ENCODE assay signal across 21 mouse cellular contexts in the genomic region with DNA sequence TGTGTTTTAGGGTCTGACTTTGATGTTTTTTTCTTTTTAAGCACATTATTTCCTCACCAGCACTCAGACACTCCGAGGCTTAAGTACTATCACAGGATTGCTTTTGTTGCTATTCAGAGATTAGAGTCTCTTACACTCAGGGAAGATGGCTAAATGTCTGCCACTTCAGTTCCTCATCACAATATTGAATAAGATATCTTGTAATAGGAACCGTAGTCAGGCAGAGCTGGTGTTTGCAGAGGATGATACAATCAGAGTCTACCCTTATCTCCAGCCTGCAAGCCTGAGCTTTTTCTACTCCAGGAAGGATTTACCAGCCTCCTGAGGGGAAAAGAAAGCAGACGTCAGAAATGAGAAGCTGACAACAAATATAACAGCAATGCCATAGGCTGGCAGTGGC.
"Had no signal": no experiment of that assay in that cellular context is flagged by ENCODE, and none has a peak within 500 bp of the region (broad histone marks: within the 10 kb centered on the region; RNA-seq: fewer than 3 reads in every experiment).

No protein-coding gene starts in this region.

- H3K9me3 ChIP-seq: kidney, embryonic 15.5 days; limb, embryonic 12.5 days; limb, embryonic 15.5 days; stomach, embryonic 15.5 days had no signal

- H3K27me3 ChIP-seq: kidney, embryonic 15.5 days; limb, embryonic 12.5 days; limb, embryonic 15.5 days; stomach, embryonic 15.5 days had no signal

- H3K4me1 ChIP-seq: kidney, embryonic 15.5 days; limb, embryonic 12.5 days; limb, embryonic 15.5 days; stomach, embryonic 15.5 days had no signal

- H3K27ac ChIP-seq: kidney, embryonic 15.5 days; left cerebral cortex, adult 2 months; limb, embryonic 12.5 days; limb, embryonic 15.5 days; liver, embryonic 14.5 days; macrophage; stomach, embryonic 15.5 days had no signal

- H3K4me2 ChIP-seq: kidney, embryonic 15.5 days; limb, embryonic 12.5 days; limb, embryonic 15.5 days; liver, embryonic 11.5 days; lung, embryonic 14.5 days; stomach, embryonic 15.5 days had no signal

- ATAC-seq: intestine, postnatal 0 days; liver, postnatal 0 days; lung, postnatal 0 days had no signal

- DNase-seq: kidney, adult 8-10 months; kidney, postnatal 10 days; kidney, postnatal 36 days; layer of hippocampus, postnatal 36 days; left cerebral cortex, postnatal 4 days; liver, postnatal 0 days; lung, embryonic 14.5 days; right cerebral cortex, adult 18-20 months; right cerebral cortex, postnatal 14 days; right cerebral cortex, postnatal 4 days; thymus, postnatal 25 days had no signal

- H3K36me3 ChIP-seq: kidney, embryonic 15.5 days; limb, embryonic 12.5 days; limb, embryonic 15.5 days; stomach, embryonic 15.5 days had no signal

- H3K4me3 ChIP-seq: kidney, embryonic 15.5 days; left cerebral cortex, adult 2 months; limb, embryonic 12.5 days; limb, embryonic 15.5 days; stomach, embryonic 15.5 days had no signal

- H3K9ac ChIP-seq: kidney, embryonic 15.5 days; limb, embryonic 12.5 days; limb, embryonic 15.5 days; liver, embryonic 14.5 days; liver, postnatal 0 days; lung, embryonic 14.5 days; stomach, embryonic 15.5 days had no signal
